Mouse (Mus musculus): ENCODE data around the gene Rab9. TPM values are rescaled to one million over a fixed set of nuclear protein-coding genes. Genes with fewer than 3 reads are reported as not detected.

Rab9 gene
- polyA plus RNA-seq, 1 experiment from 2014 or later: 60.9 TPM

- H3K4me1 ChIP-seq (replicated peaks; ENCODE audit: control insufficient read depth, insufficient read depth, low read length): no peaks in the 10 kb centered on the region
- no peak overlapping the region for H3K4me3 ChIP-seq (replicated peaks; ENCODE audit: low read length)
- H3K36me3 ChIP-seq (replicated peaks; ENCODE audit: control insufficient read depth, insufficient read depth): no peaks in the 10 kb centered on the region
- H3K9ac ChIP-seq: no peak overlapping the region
- peaks cover 11% of the 10 kb centered on the region; the same call in 1 of the 2 replicates for H3K27me3 ChIP-seq (ENCODE audit: control insufficient read depth, insufficient read depth, low read length)
- ATAC-seq (ENCODE audit: low FRiP score) (no peak), DNase-seq (ENCODE audit: low spot score) (no peak)
- H3K9me3 ChIP-seq (ENCODE audit: control insufficient read depth, low read length): no peaks in the 10 kb centered on the region
- H3K27ac ChIP-seq: no peak overlapping the region
- H3K4me2 ChIP-seq (replicated peaks): no peak overlapping the region
Observed at GRCm38 (mm10) chrX:166511107-166511506, 31.4 kb upstream of the Rab9 start.

- Histone ChIP-seq H3K9me3 (ENCODE audit: control insufficient read depth, low read length) (no peaks in the 10 kb centered on the region), H3K9ac (peak overlapping the region; percentile 82), H3K27me3 (ENCODE audit: control insufficient read depth, insufficient read depth, low read length) (0 out of 2 replicates have a peak, but pooled peaks cover under 1% of the 10 kb centered on the region), H3K4me3 (replicated peaks; ENCODE audit: low read length) (peak overlapping the region; percentile 54), H3K4me1 (replicated peaks; ENCODE audit: control insufficient read depth, insufficient read depth, low read length) (no peaks in the 10 kb centered on the region), H3K4me2 (replicated peaks) (peak overlapping the region; percentile 50), H3K36me3 (replicated peaks; ENCODE audit: control insufficient read depth, insufficient read depth) (no peaks in the 10 kb centered on the region), H3K27ac (peak overlapping the region; percentile 98)
- peak; percentile 99 for ATAC-seq (ENCODE audit: low FRiP score)
- DNase-seq (ENCODE audit: low spot score): peak; percentile 92
- WGBS: 21% methylated on average over 59 of the region's 65 CpGs
Observed at GRCm38 (mm10) chrX:166509761-166510738, 30.4 kb upstream of the Rab9 start.

GRCm38 (mm10) chrX:166504421-166504820 lies 24.8 kb upstream of the Rab9 start:
- ATAC-seq (ENCODE audit: low FRiP score) (no peak), DNase-seq (ENCODE audit: low spot score) (no peak)
- 0 out of 2 replicates have a peak, but pooled peaks cover 3% of the 10 kb centered on the region for H3K27me3 ChIP-seq (ENCODE audit: control insufficient read depth, insufficient read depth, low read length)
- peaks cover 6% of the 10 kb centered on the region; the same call in 1 of the 2 replicates for H3K36me3 ChIP-seq (replicated peaks; ENCODE audit: control insufficient read depth, insufficient read depth)
- no peak overlapping the region for H3K4me3 ChIP-seq (replicated peaks; ENCODE audit: low read length)
- 73% methylated on average over 2 of the region's 2 CpGs for WGBS
- no peaks in the 10 kb centered on the region for H3K4me1 ChIP-seq (replicated peaks; ENCODE audit: control insufficient read depth, insufficient read depth, low read length)
- no peak overlapping the region for H3K27ac ChIP-seq
- H3K9ac ChIP-seq: no peak overlapping the region
- no peak overlapping the region for H3K4me2 ChIP-seq (replicated peaks)
- no peaks in the 10 kb centered on the region for H3K9me3 ChIP-seq (ENCODE audit: control insufficient read depth, low read length)

- Histone ChIP-seq H3K27me3 (ENCODE audit: control insufficient read depth, insufficient read depth, low read length) (0 out of 2 replicates have a peak, but pooled peaks cover 3% of the 10 kb centered on the region), H3K4me1 (replicated peaks; ENCODE audit: control insufficient read depth, insufficient read depth, low read length) (no peaks in the 10 kb centered on the region), H3K4me3 (replicated peaks; ENCODE audit: low read length) (no peak overlapping the region), H3K27ac (no peak overlapping the region), H3K36me3 (replicated peaks; ENCODE audit: control insufficient read depth, insufficient read depth) (peaks cover 6% of the 10 kb centered on the region; the same call in 1 of the 2 replicates), H3K4me2 (replicated peaks) (no peak overlapping the region), H3K9me3 (ENCODE audit: control insufficient read depth, low read length) (no peaks in the 10 kb centered on the region), H3K9ac (no peak overlapping the region)
- DNase-seq (ENCODE audit: low spot score) (no peak), ATAC-seq (ENCODE audit: low FRiP score) (no peak)
- WGBS: 77% methylated on average over 1 of the region's 1 CpGs
Observed at GRCm38 (mm10) chrX:166499496-166500190, 20.0 kb upstream of the Rab9 start.

GRCm38 (mm10) chrX:166497771-166498170 lies 18.1 kb upstream of the Rab9 start:
- no peak overlapping the region for H3K4me3 ChIP-seq (replicated peaks; ENCODE audit: low read length)
- 0 out of 2 replicates have a peak, but pooled peaks cover 3% of the 10 kb centered on the region for H3K27me3 ChIP-seq (ENCODE audit: control insufficient read depth, insufficient read depth, low read length)
- DNase-seq (ENCODE audit: low spot score) (no peak), ATAC-seq (ENCODE audit: low FRiP score) (no peak)
- H3K4me2 ChIP-seq (replicated peaks): no peak overlapping the region
- H3K4me1 ChIP-seq (replicated peaks; ENCODE audit: control insufficient read depth, insufficient read depth, low read length): no peaks in the 10 kb centered on the region
- 50% methylated on average over 4 of the region's 4 CpGs for WGBS
- H3K27ac ChIP-seq: no peak overlapping the region
- H3K9ac ChIP-seq: no peak overlapping the region
- H3K36me3 ChIP-seq (replicated peaks; ENCODE audit: control insufficient read depth, insufficient read depth): no peaks in the 10 kb centered on the region; the same call in 1 of the 2 replicates
- H3K9me3 ChIP-seq (ENCODE audit: control insufficient read depth, low read length): no peaks in the 10 kb centered on the region

GRCm38 (mm10) chrX:166495052-166495451 lies 15.4 kb upstream of the Rab9 start:
- Histone ChIP-seq H3K9me3 (ENCODE audit: control insufficient read depth, low read length) (no peaks in the 10 kb centered on the region), H3K4me2 (replicated peaks) (no peak overlapping the region), H3K4me3 (replicated peaks; ENCODE audit: low read length) (no peak overlapping the region), H3K9ac (no peak overlapping the region), H3K27me3 (ENCODE audit: control insufficient read depth, insufficient read depth, low read length) (0 out of 2 replicates have a peak, but pooled peaks cover 3% of the 10 kb centered on the region), H3K36me3 (replicated peaks; ENCODE audit: control insufficient read depth, insufficient read depth) (no peaks in the 10 kb centered on the region), H3K27ac (no peak overlapping the region), H3K4me1 (replicated peaks; ENCODE audit: control insufficient read depth, insufficient read depth, low read length) (no peaks in the 10 kb centered on the region)
- 93% methylated on average over 2 of the region's 2 CpGs for WGBS
- DNase-seq (ENCODE audit: low spot score) (no peak), ATAC-seq (ENCODE audit: low FRiP score) (no peak)

GRCm38 (mm10) chrX:166478631-166479364 lies 869 bp downstream of the Rab9 start:
- H3K9ac ChIP-seq: peak overlapping the region; percentile 76
- WGBS: 26% methylated on average over 28 of the region's 28 CpGs
- H3K4me2 ChIP-seq (replicated peaks): peak overlapping the region; percentile 65
- peak overlapping the region; percentile 82 for H3K27ac ChIP-seq
- ATAC-seq (ENCODE audit: low FRiP score): no peak
- peak; percentile 24 for DNase-seq (ENCODE audit: low spot score)
- no peaks in the 10 kb centered on the region for H3K36me3 ChIP-seq (replicated peaks; ENCODE audit: control insufficient read depth, insufficient read depth)
- no peaks in the 10 kb centered on the region for H3K27me3 ChIP-seq (ENCODE audit: control insufficient read depth, insufficient read depth, low read length)
- H3K9me3 ChIP-seq (ENCODE audit: control insufficient read depth, low read length): no peaks in the 10 kb centered on the region
- peak overlapping the region; percentile 60 for H3K4me3 ChIP-seq (replicated peaks; ENCODE audit: low read length)
- 0 out of 2 replicates have a peak, but pooled peaks cover 6% of the 10 kb centered on the region for H3K4me1 ChIP-seq (replicated peaks; ENCODE audit: control insufficient read depth, insufficient read depth, low read length)

- no peaks in the 10 kb centered on the region for H3K36me3 ChIP-seq (replicated peaks; ENCODE audit: control insufficient read depth, insufficient read depth)
- DNase-seq (ENCODE audit: low spot score) (no peak), ATAC-seq (ENCODE audit: low FRiP score) (no peak)
- H3K9me3 ChIP-seq (ENCODE audit: control insufficient read depth, low read length): no peaks in the 10 kb centered on the region
- peak overlapping the region; percentile 4; the same call in 1 of the 2 replicates for H3K4me3 ChIP-seq (replicated peaks; ENCODE audit: low read length)
- no peaks in the 10 kb centered on the region for H3K27me3 ChIP-seq (ENCODE audit: control insufficient read depth, insufficient read depth, low read length)
- 71% methylated on average over 6 of the region's 6 CpGs for WGBS
- H3K9ac ChIP-seq: no peak overlapping the region
- no peak overlapping the region for H3K27ac ChIP-seq
- H3K4me2 ChIP-seq (replicated peaks): peak overlapping the region; percentile 65
- 0 out of 2 replicates have a peak, but pooled peaks cover 6% of the 10 kb centered on the region for H3K4me1 ChIP-seq (replicated peaks; ENCODE audit: control insufficient read depth, insufficient read depth, low read length)
Observed at GRCm38 (mm10) chrX:166477393-166477792, 2.3 kb downstream of the Rab9 start.
